Mouse (Mus musculus): Measurements from ENCODE around the gene Ffar4. TPM values are rescaled to one million over a fixed set of nuclear protein-coding genes. Genes with fewer than 3 reads are reported as not detected.

Ffar4 gene
- polyA plus RNA-seq, 1 experiment from 2014 or later = not detected

GRCm38 (mm10) chr19:38075051-38075450, 21.8 kb upstream of the Ffar4 start:
- no peak overlapping the region for H3K27ac ChIP-seq
- no peaks in the 10 kb centered on the region for H3K4me1 ChIP-seq
- H3K9me3 ChIP-seq (replicated peaks) = no peaks in the 10 kb centered on the region
- WGBS = 86% methylated on average over 11 of the region's 11 CpGs
- ATAC-seq = no peak
- H3K27me3 ChIP-seq = no peaks in the 10 kb centered on the region
- no peak overlapping the region for H3K4me2 ChIP-seq
- no peak overlapping the region for H3K9ac ChIP-seq
- H3K36me3 ChIP-seq (ENCODE audit: poor library complexity, severe bottlenecking) = peaks cover 37% of the 10 kb centered on the region
- no peak overlapping the region for H3K4me3 ChIP-seq

- no peaks in the 10 kb centered on the region for H3K4me1 ChIP-seq
- H3K4me3 ChIP-seq = no peak overlapping the region
- no peak overlapping the region for H3K4me2 ChIP-seq
- H3K36me3 ChIP-seq (ENCODE audit: poor library complexity, severe bottlenecking) = peaks cover 25% of the 10 kb centered on the region
- no peaks in the 10 kb centered on the region for H3K27me3 ChIP-seq
- WGBS = 77% methylated on average over 2 of the region's 2 CpGs
- no peak overlapping the region for H3K27ac ChIP-seq
- ATAC-seq = peak; percentile 43
- H3K9me3 ChIP-seq (replicated peaks) = no peaks in the 10 kb centered on the region
- no peak overlapping the region for H3K9ac ChIP-seq
Measured at GRCm38 (mm10) chr19:38076251-38076650, 20.6 kb upstream of the Ffar4 start.

GRCm38 (mm10) chr19:38077851-38078540, 18.9 kb upstream of the Ffar4 start:
- H3K9ac ChIP-seq = no peak overlapping the region
- H3K27ac ChIP-seq = no peak overlapping the region
- no peaks in the 10 kb centered on the region for H3K4me1 ChIP-seq
- peaks cover 10% of the 10 kb centered on the region for H3K36me3 ChIP-seq (ENCODE audit: poor library complexity, severe bottlenecking)
- H3K4me3 ChIP-seq = no peak overlapping the region
- H3K9me3 ChIP-seq (replicated peaks) = no peaks in the 10 kb centered on the region
- no peak overlapping the region for H3K4me2 ChIP-seq
- WGBS = 64% methylated on average over 3 of the region's 3 CpGs
- ATAC-seq = no peak
- H3K27me3 ChIP-seq = no peaks in the 10 kb centered on the region

- 84% methylated on average over 3 of the region's 3 CpGs for WGBS
Measured at GRCm38 (mm10) chr19:38081361-38081760, 15.5 kb upstream of the Ffar4 start.

GRCm38 (mm10) chr19:38082931-38083525, 13.8 kb upstream of the Ffar4 start:
- no peak overlapping the region for H3K27ac ChIP-seq
- no peak for ATAC-seq
- H3K4me2 ChIP-seq = no peak overlapping the region
- WGBS = 82% methylated on average over 5 of the region's 5 CpGs
- H3K4me3 ChIP-seq = no peak overlapping the region
- H3K9me3 ChIP-seq (replicated peaks) = no peaks in the 10 kb centered on the region
- H3K4me1 ChIP-seq = no peaks in the 10 kb centered on the region
- H3K9ac ChIP-seq = no peak overlapping the region
- H3K27me3 ChIP-seq = no peaks in the 10 kb centered on the region
- no peaks in the 10 kb centered on the region for H3K36me3 ChIP-seq (ENCODE audit: poor library complexity, severe bottlenecking)

More at GRCm38 (mm10) chr19:38081361-38081760, 15.5 kb upstream of the Ffar4 start:
- Histone ChIP-seq H3K9me3 (replicated peaks) (no peaks in the 10 kb centered on the region), H3K4me3 (no peak overlapping the region), H3K27me3 (no peaks in the 10 kb centered on the region), H3K27ac (no peak overlapping the region), H3K4me1 (no peaks in the 10 kb centered on the region), H3K9ac (no peak overlapping the region), H3K36me3 (ENCODE audit: poor library complexity, severe bottlenecking) (no peaks in the 10 kb centered on the region), H3K4me2 (no peak overlapping the region)
- no peak for ATAC-seq

GRCm38 (mm10) chr19:38085841-38086240, 11.0 kb upstream of the Ffar4 start:
- no peaks in the 10 kb centered on the region for H3K27me3 ChIP-seq
- no peak overlapping the region for H3K4me3 ChIP-seq
- no peaks in the 10 kb centered on the region for H3K36me3 ChIP-seq (ENCODE audit: poor library complexity, severe bottlenecking)
- WGBS = 85% methylated on average over 4 of the region's 4 CpGs
- no peaks in the 10 kb centered on the region for H3K9me3 ChIP-seq (replicated peaks)
- no peak overlapping the region for H3K27ac ChIP-seq
- ATAC-seq = no peak
- no peaks in the 10 kb centered on the region for H3K4me1 ChIP-seq
- no peak overlapping the region for H3K4me2 ChIP-seq
- no peak overlapping the region for H3K9ac ChIP-seq

- Histone ChIP-seq H3K27me3 (no peaks in the 10 kb centered on the region), H3K36me3 (ENCODE audit: poor library complexity, severe bottlenecking) (no peaks in the 10 kb centered on the region), H3K9ac (no peak overlapping the region), H3K4me1 (no peaks in the 10 kb centered on the region), H3K4me2 (no peak overlapping the region), H3K4me3 (no peak overlapping the region), H3K27ac (no peak overlapping the region), H3K9me3 (replicated peaks) (no peaks in the 10 kb centered on the region)
- 57% methylated on average over 11 of the region's 11 CpGs for WGBS
- peak; percentile 61; the same call in 1 of the 2 replicates for ATAC-seq
Measured at GRCm38 (mm10) chr19:38086948-38087551, 9.8 kb upstream of the Ffar4 start.

GRCm38 (mm10) chr19:38089358-38089757, 7.5 kb upstream of the Ffar4 start:
- no peak overlapping the region for H3K4me2 ChIP-seq
- H3K36me3 ChIP-seq (ENCODE audit: poor library complexity, severe bottlenecking) = no peaks in the 10 kb centered on the region
- 80% methylated on average over 8 of the region's 8 CpGs for WGBS
- H3K4me3 ChIP-seq = no peak overlapping the region
- H3K9me3 ChIP-seq (replicated peaks) = no peaks in the 10 kb centered on the region
- 0 out of 2 replicates have a peak, but pooled peaks cover 3% of the 10 kb centered on the region for H3K27me3 ChIP-seq
- no peak overlapping the region for H3K27ac ChIP-seq
- no peak for ATAC-seq
- no peaks in the 10 kb centered on the region for H3K4me1 ChIP-seq
- no peak overlapping the region for H3K9ac ChIP-seq

GRCm38 (mm10) chr19:38091512-38091985, 5.3 kb upstream of the Ffar4 start:
- Histone ChIP-seq H3K9me3 (replicated peaks) (no peaks in the 10 kb centered on the region), H3K36me3 (ENCODE audit: poor library complexity, severe bottlenecking) (no peaks in the 10 kb centered on the region)
- 61% methylated on average over 4 of the region's 4 CpGs for WGBS

GRCm38 (mm10) chr19:38096231-38096630, 640 bp upstream of the Ffar4 start:
- Histone ChIP-seq H3K9ac (no peak overlapping the region), H3K4me3 (no peak overlapping the region), H3K9me3 (replicated peaks) (no peaks in the 10 kb centered on the region), H3K27me3 (peaks cover 49% of the 10 kb centered on the region), H3K36me3 (ENCODE audit: poor library complexity, severe bottlenecking) (no peaks in the 10 kb centered on the region), H3K4me1 (peaks cover 8% of the 10 kb centered on the region; the same call in 1 of the 2 replicates), H3K27ac (no peak overlapping the region), H3K4me2 (no peak overlapping the region)
- no peak for ATAC-seq
- WGBS = 16% methylated on average over 4 of the region's 4 CpGs

More at GRCm38 (mm10) chr19:38091512-38091985, 5.3 kb upstream of the Ffar4 start:
- Histone ChIP-seq H3K9ac (no peak overlapping the region), H3K4me1 (no peaks in the 10 kb centered on the region), H3K4me2 (no peak overlapping the region), H3K27me3 (peaks cover 21% of the 10 kb centered on the region), H3K4me3 (no peak overlapping the region), H3K27ac (no peak overlapping the region)
- ATAC-seq = no peak

GRCm38 (mm10) chr19:38107871-38108270, 11.0 kb downstream of the Ffar4 start:
- Histone ChIP-seq H3K36me3 (ENCODE audit: poor library complexity, severe bottlenecking) (no peaks in the 10 kb centered on the region), H3K9me3 (replicated peaks) (no peaks in the 10 kb centered on the region), H3K4me2 (no peak overlapping the region), H3K27ac (no peak overlapping the region), H3K9ac (no peak overlapping the region), H3K27me3 (no peaks in the 10 kb centered on the region), H3K4me1 (no peaks in the 10 kb centered on the region), H3K4me3 (no peak overlapping the region)
- no peak for ATAC-seq
- 96% methylated on average over 4 of the region's 4 CpGs for WGBS

- H3K27me3 ChIP-seq = no peaks in the 10 kb centered on the region
- H3K4me2 ChIP-seq = no peak overlapping the region
- H3K9me3 ChIP-seq (replicated peaks) = no peaks in the 10 kb centered on the region
- no peak for ATAC-seq
- H3K9ac ChIP-seq = no peak overlapping the region
- H3K27ac ChIP-seq = no peak overlapping the region
- H3K4me1 ChIP-seq = no peaks in the 10 kb centered on the region
- no peak overlapping the region for H3K4me3 ChIP-seq
- no peaks in the 10 kb centered on the region for H3K36me3 ChIP-seq (ENCODE audit: poor library complexity, severe bottlenecking)
- WGBS = 91% methylated on average over 15 of the region's 15 CpGs
Measured at GRCm38 (mm10) chr19:38109506-38110242, 12.8 kb downstream of the Ffar4 start.

Data from forebrain, embryonic 13.5 days (tissue).